Mouse (Mus musculus) forelimb bud, embryonic 11.5 days (tissue): ENCODE measurements around the gene Dlgap3.

ENCODE experiments used
- DNase-seq: peaks from one replicate; pipeline ENCODE4 v3.0.0-alpha.2; 2012; ENCODE audit warnings: low read depth, low spot score

The Dlgap3 gene

GRCm38 (mm10) chr4:127174075-127174899 is 5.3 kb downstream of the Dlgap3 start:
- no peak for DNase-seq

- no peak for DNase-seq
Measured at GRCm38 (mm10) chr4:127174900-127175278, 5.9 kb downstream of the Dlgap3 start.

- no peak for DNase-seq
Measured at GRCm38 (mm10) chr4:127177961-127178360, 9.0 kb downstream of the Dlgap3 start.

GRCm38 (mm10) chr4:127178671-127179070 is 9.7 kb downstream of the Dlgap3 start:
- DNase-seq, result no peak

GRCm38 (mm10) chr4:127179469-127180449 is 10.8 kb downstream of the Dlgap3 start:
- no peak for DNase-seq

GRCm38 (mm10) chr4:127180450-127180840 is 11.4 kb downstream of the Dlgap3 start:
- no peak for DNase-seq

- DNase-seq, result no peak
Measured at GRCm38 (mm10) chr4:127181010-127181409, 12.0 kb downstream of the Dlgap3 start.

- no peak for DNase-seq
Measured at GRCm38 (mm10) chr4:127183867-127184266, 14.9 kb downstream of the Dlgap3 start.

GRCm38 (mm10) chr4:127190921-127191320 is 21.9 kb downstream of the Dlgap3 start:
- no peak for DNase-seq

GRCm38 (mm10) chr4:127192704-127193103 is 23.7 kb downstream of the Dlgap3 start:
- DNase-seq, result no peak

- no peak for DNase-seq
Measured at GRCm38 (mm10) chr4:127193378-127194155, 24.6 kb downstream of the Dlgap3 start.

GRCm38 (mm10) chr4:127194477-127195269 is 25.7 kb downstream of the Dlgap3 start:
- no peak for DNase-seq

- no peak for DNase-seq
Measured at GRCm38 (mm10) chr4:127198609-127199008, 29.6 kb downstream of the Dlgap3 start.

- DNase-seq, result no peak
Measured at GRCm38 (mm10) chr4:127199406-127199805, 30.4 kb downstream of the Dlgap3 start.

- DNase-seq, result no peak
Measured at GRCm38 (mm10) chr4:127200164-127200722, 31.2 kb downstream of the Dlgap3 start.

- DNase-seq, result no peak
Measured at GRCm38 (mm10) chr4:127200769-127201617, 32.0 kb downstream of the Dlgap3 start.

- DNase-seq, result no peak
Measured at GRCm38 (mm10) chr4:127203081-127203480, 34.1 kb downstream of the Dlgap3 start.

- no peak for DNase-seq
Measured at GRCm38 (mm10) chr4:127211318-127211717, 42.3 kb downstream of the Dlgap3 start.

- no peak for DNase-seq
Measured at GRCm38 (mm10) chr4:127214510-127214909, 45.5 kb downstream of the Dlgap3 start.

- DNase-seq, result no peak
Measured at GRCm38 (mm10) chr4:127215103-127215502, 46.1 kb downstream of the Dlgap3 start.
